Mouse (Mus musculus): ENCODE results near the gene Dhx58.

DNA sequence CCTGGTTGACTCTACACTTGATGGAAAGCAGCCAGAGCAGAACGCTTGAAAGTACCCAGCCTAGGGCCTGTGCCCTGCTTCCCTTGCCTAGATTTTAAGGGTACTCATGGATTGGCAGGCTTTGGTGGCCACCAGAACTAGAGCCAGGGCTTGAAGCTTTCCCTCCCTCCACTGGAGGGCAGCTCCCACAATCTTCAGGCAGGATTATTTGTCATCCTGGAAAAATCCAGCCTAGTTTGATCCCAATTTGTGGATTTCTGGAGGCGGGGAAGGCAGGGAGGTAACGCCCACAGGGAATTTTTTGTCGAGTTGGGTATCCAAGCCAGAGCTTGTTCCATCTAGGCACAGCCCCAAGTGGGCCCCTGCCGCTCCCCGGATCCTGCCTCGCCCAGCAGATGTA is 13.7 kb downstream of the Dhx58 start:
- no peak for TF ChIP-seq USF1 (IDR thresholded peaks at IDR 0.05; ENCODE audit: low read depth)
- TF ChIP-seq POLR2A (IDR thresholded peaks at IDR 0.05; ENCODE audit: insufficient read length, low read depth) = no peak
- no peak for TF ChIP-seq SRF (IDR thresholded peaks at IDR 0.05; ENCODE audit: control insufficient read depth, insufficient read length, low read depth)
